Mouse (Mus musculus): Measurements from ENCODE around the gene A530032D15Rik.
"Not testable (repeated sequence)": the region's sequence is repeated elsewhere in the genome, so short reads cannot be mapped to it uniquely, and the experiment has no call there.

A530032D15Rik gene

DNA sequence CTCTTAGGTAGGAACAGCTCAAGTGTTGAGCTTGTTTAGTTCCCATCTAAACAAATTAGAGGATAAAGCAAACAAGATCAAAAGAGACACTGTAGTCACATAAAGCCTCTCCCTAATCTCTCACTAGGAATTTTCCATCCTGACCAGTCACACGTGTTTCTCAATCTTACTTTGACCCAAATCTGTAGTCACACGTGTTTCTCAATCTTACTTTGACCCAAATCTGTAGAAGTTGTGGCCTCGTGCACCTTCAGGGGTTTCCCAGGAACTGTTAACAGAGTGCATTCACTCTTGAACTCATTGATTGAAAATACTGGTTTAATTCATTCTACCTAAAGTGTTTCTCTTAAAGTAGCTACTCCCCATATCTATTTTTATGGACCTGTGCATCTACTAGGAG is 36.6 kb downstream of the A530032D15Rik start:
- ATAC-seq (ENCODE audit: insufficient number of reproducible peaks, low FRiP score, low TSS enrichment) = not testable (repeated sequence)

GRCm38 (mm10) chr1:85071690-85072089 is 38.0 kb downstream of the A530032D15Rik start:
- ATAC-seq (ENCODE audit: insufficient number of reproducible peaks, low FRiP score, low TSS enrichment) = not testable (repeated sequence)

DNA sequence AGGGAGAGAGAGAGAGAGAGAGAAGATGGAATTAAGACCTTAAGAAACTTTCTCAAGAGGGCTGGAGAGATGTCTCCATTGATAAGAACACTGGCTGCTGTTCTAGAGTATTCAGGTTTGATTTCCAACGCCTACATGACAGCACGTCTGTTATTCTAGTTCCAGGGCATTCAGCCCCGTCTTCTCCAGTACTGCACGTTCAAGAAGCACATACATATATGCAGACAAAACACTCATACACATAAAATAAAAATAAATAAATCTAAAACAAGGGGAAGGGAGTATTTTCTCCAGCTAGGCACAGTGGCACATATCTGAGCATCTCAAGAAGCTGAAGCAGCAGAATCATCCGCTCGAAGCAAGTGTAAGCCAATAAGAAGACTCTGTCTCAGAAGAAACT is 73.9 kb downstream of the A530032D15Rik start:
- not testable (repeated sequence) for ATAC-seq (ENCODE audit: insufficient number of reproducible peaks, low FRiP score, low TSS enrichment)

- not testable (repeated sequence) for ATAC-seq (ENCODE audit: insufficient number of reproducible peaks, low FRiP score, low TSS enrichment)
These were observed 75.3 kb downstream of the A530032D15Rik start for GRCm38 (mm10) chr1:85034394-85034793.

- not testable (repeated sequence) for ATAC-seq (ENCODE audit: insufficient number of reproducible peaks, low FRiP score, low TSS enrichment)
These were observed 76.0 kb downstream of the A530032D15Rik start for GRCm38 (mm10) chr1:85033616-85034015.

Data from cerebellum, adult (tissue).